In the genomic region with DNA sequence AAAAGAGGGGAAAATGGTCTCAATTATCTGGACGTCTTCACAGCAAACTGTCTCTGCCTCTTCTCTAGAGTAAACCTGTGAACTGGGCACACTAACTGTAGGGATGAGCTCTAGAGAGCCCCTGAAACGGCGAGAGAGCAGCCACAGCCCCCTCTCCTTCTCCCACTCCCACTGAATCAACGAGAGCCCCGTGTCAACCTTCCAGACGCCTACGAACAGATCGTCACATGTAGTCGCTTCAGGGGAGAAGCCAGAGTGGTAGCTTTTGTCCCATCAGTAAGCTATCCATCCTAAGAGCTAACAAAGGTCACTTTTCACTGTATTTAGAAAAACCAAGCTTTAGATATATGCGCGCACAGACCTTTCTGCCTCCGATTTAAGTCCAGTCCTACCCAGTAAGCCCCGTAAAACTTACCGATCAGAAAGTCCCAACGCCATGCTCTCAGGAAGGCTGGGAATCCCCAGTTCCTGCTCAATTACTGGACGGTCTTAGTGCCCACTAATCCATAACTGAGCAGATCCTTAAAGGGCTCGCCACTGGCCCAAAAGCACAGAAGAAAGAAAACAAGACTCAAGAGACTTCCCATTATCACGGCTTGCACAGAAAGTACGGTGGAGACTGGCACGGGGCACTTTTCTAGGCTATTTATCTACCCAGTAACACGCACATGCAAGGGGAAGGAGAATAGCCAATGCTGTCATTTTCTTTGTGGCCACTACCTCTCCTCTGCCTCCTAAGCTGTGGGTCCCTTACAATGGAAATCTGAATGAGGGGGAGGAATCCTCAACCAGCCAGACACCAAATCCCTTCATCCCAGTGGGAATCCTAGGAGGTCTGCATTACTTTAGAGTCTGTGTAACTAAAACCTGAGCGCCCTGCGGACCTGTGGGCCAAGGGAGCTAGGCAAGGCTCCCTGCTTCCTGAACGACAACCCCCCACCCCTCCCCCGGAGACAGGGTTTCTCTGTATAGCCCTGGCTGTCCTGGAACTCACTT, we compare ENCODE assay signal across 9 mouse cellular contexts. TPM values are rescaled to one million over a fixed set of nuclear protein-coding genes. Genes with fewer than 3 reads are reported as not detected.
A peak's percentile ranks its signal among the peaks of the same experiment; 100 is the strongest.
DNase-seq lines count a peak whose midpoint lies in the region; ATAC-seq lines count a peak whose summit lies in the region.
"Had no signal": no experiment of that assay in that cellular context is flagged by ENCODE, and none has a peak within 500 bp of the region (broad histone marks: within the 10 kb centered on the region; RNA-seq: fewer than 3 reads in every experiment).

No protein-coding gene starts in this region.

- peaks cover 6% of the 10 kb centered on the region for H3K4me1 ChIP-seq in hindbrain, embryonic 11.5 days (replicated peaks; ENCODE audit: control insufficient read depth, insufficient read depth, low read length)
- H3K4me1 ChIP-seq in hindbrain, embryonic 10.5 days (replicated peaks) = peaks cover 66% of the 10 kb centered on the region
- peaks cover 66% of the 10 kb centered on the region for H3K4me1 ChIP-seq in embryonic facial prominence, embryonic 12.5 days
- H3K4me1 ChIP-seq in intestine, embryonic 14.5 days (replicated peaks; ENCODE audit: control insufficient read depth, insufficient read depth, low read length) = peaks cover 25% of the 10 kb centered on the region
- peaks cover 45% of the 10 kb centered on the region for H3K4me1 ChIP-seq in midbrain, embryonic 12.5 days

- H3K27ac ChIP-seq in hindbrain, embryonic 11.5 days (ENCODE audit: low read depth, low read length) = no peak overlapping the region
- H3K27ac ChIP-seq in hindbrain, embryonic 10.5 days = no peak overlapping the region
- H3K27ac ChIP-seq in embryonic facial prominence, embryonic 12.5 days = no peak overlapping the region
- H3K27ac ChIP-seq in intestine, embryonic 14.5 days (ENCODE audit: low read depth) = no peak overlapping the region
- no peak overlapping the region for H3K27ac ChIP-seq in midbrain, embryonic 12.5 days (replicated peaks)

- 24% methylated on average over 25 of the region's 25 CpGs for WGBS in hindbrain, embryonic 11.5 days
- 23% methylated on average over 25 of the region's 25 CpGs for WGBS in hindbrain, embryonic 10.5 days
- WGBS in embryonic facial prominence, embryonic 12.5 days = 21% methylated on average over 25 of the region's 25 CpGs
- 30% methylated on average over 25 of the region's 25 CpGs for WGBS in intestine, embryonic 14.5 days
- 8% methylated on average over 25 of the region's 25 CpGs for WGBS in midbrain, embryonic 12.5 days

- no peak for ATAC-seq in hindbrain, embryonic 11.5 days (ENCODE audit: low FRiP score)
- ATAC-seq in embryonic facial prominence, embryonic 12.5 days (ENCODE audit: insufficient number of reproducible peaks, insufficient read depth, low FRiP score, low TSS enrichment) = no peak
- ATAC-seq in intestine, embryonic 14.5 days (replicated peaks; ENCODE audit: low FRiP score, low TSS enrichment, low read depth) = no peak
- peak; percentile 32; the same call in 1 of the 2 replicates for ATAC-seq in midbrain, embryonic 12.5 days (ENCODE audit: low FRiP score, low read depth)

- peak; percentile 26 for DNase-seq in hindbrain, embryonic 11.5 days (ENCODE audit: low spot score)
- no peak for DNase-seq in hindbrain, embryonic 10.5 days (ENCODE audit: low spot score)
- DNase-seq in intestine, embryonic 14.5 days (ENCODE audit: low spot score) = no peak
- DNase-seq in layer of hippocampus, postnatal 14 days (ENCODE audit: low spot score in 2 of 2) = no peak
- DNase-seq in cerebellum, adult 18-20 months = no peak
- no peak for DNase-seq in kidney, adult 18-20 months
- DNase-seq: thymus, postnatal 25 days had no signal

- no peaks in the 10 kb centered on the region for H3K27me3 ChIP-seq in hindbrain, embryonic 11.5 days (ENCODE audit: control insufficient read depth, insufficient read depth, low read length)
- no peaks in the 10 kb centered on the region for H3K27me3 ChIP-seq in hindbrain, embryonic 10.5 days (ENCODE audit: insufficient read depth, poor library complexity, severe bottlenecking)
- H3K27me3 ChIP-seq in embryonic facial prominence, embryonic 12.5 days = no peaks in the 10 kb centered on the region
- H3K27me3 ChIP-seq in intestine, embryonic 14.5 days (replicated peaks; ENCODE audit: control insufficient read depth, insufficient read depth, low read length) = no peaks in the 10 kb centered on the region
- H3K27me3 ChIP-seq in midbrain, embryonic 12.5 days = no peaks in the 10 kb centered on the region

- peaks cover 4% of the 10 kb centered on the region; the same call in 1 of the 2 replicates for H3K36me3 ChIP-seq in hindbrain, embryonic 11.5 days (ENCODE audit: control insufficient read depth, insufficient read depth, low read length)
- peaks cover 33% of the 10 kb centered on the region for H3K36me3 ChIP-seq in hindbrain, embryonic 10.5 days
- peaks cover 5% of the 10 kb centered on the region for H3K36me3 ChIP-seq in embryonic facial prominence, embryonic 12.5 days
- H3K36me3 ChIP-seq in intestine, embryonic 14.5 days (ENCODE audit: control insufficient read depth, insufficient read depth, low read length) = no peaks in the 10 kb centered on the region
- H3K36me3 ChIP-seq in midbrain, embryonic 12.5 days = peaks cover 7% of the 10 kb centered on the region

- H3K9ac ChIP-seq in hindbrain, embryonic 11.5 days (ENCODE audit: low read depth, low read length) = no peak overlapping the region
- no peak overlapping the region; the same call in 1 of the 2 replicates for H3K9ac ChIP-seq in embryonic facial prominence, embryonic 12.5 days
- peak overlapping the region; percentile 13; the same call in 1 of the 2 replicates for H3K9ac ChIP-seq in intestine, embryonic 14.5 days (ENCODE audit: low read length)
- H3K9ac ChIP-seq in midbrain, embryonic 12.5 days (replicated peaks) = peak overlapping the region; percentile 2; the same call in 1 of the 2 replicates

- no peak overlapping the region for H3K4me3 ChIP-seq in hindbrain, embryonic 11.5 days (ENCODE audit: low read depth, low read length)
- H3K4me3 ChIP-seq in hindbrain, embryonic 10.5 days = no peak overlapping the region
- no peak overlapping the region for H3K4me3 ChIP-seq in embryonic facial prominence, embryonic 12.5 days
- no peak overlapping the region for H3K4me3 ChIP-seq in intestine, embryonic 14.5 days (ENCODE audit: low read depth, low read length)
- peak overlapping the region; percentile 12; the same call in 1 of the 2 replicates for H3K4me3 ChIP-seq in midbrain, embryonic 12.5 days

- no peak overlapping the region; the same call in 1 of the 2 replicates for H3K4me2 ChIP-seq in hindbrain, embryonic 11.5 days (replicated peaks; ENCODE audit: low read depth, low read length)
- H3K4me2 ChIP-seq in embryonic facial prominence, embryonic 12.5 days (replicated peaks) = peak overlapping the region; percentile 6; the same call in 1 of the 2 replicates
- peak overlapping the region; percentile 20 for H3K4me2 ChIP-seq in intestine, embryonic 14.5 days (ENCODE audit: low read length)
- peak overlapping the region; percentile 32 for H3K4me2 ChIP-seq in midbrain, embryonic 12.5 days (replicated peaks)

- no peaks in the 10 kb centered on the region for H3K9me3 ChIP-seq in hindbrain, embryonic 11.5 days (ENCODE audit: control insufficient read depth, low read length)
- 0 out of 2 replicates have a peak, but pooled peaks cover 6% of the 10 kb centered on the region for H3K9me3 ChIP-seq in hindbrain, embryonic 10.5 days
- no peaks in the 10 kb centered on the region for H3K9me3 ChIP-seq in embryonic facial prominence, embryonic 12.5 days
- H3K9me3 ChIP-seq in intestine, embryonic 14.5 days (ENCODE audit: control insufficient read depth, low read length) = no peaks in the 10 kb centered on the region
- H3K9me3 ChIP-seq in midbrain, embryonic 12.5 days = no peaks in the 10 kb centered on the region

RNA-seq across cellular contexts. Expression of gene Smad1, which starts 14.7 kb away (rescaled TPM):
- polyA plus RNA-seq in hindbrain, embryonic 11.5 days (2014; fragmentation: Nextera tagmentation; extraction: Ambion mirVana) = 62.6 and 73.4 TPM in 2 replicates
- 41.5 and 45.9 TPM in 2 replicates for polyA plus RNA-seq in hindbrain, embryonic 10.5 days (2016; fragmentation: Nextera tagmentation; extraction: Ambion mirVana)
- polyA plus RNA-seq in embryonic facial prominence, embryonic 12.5 days (2016; fragmentation: Nextera tagmentation; extraction: Ambion mirVana) = 57.5 and 64.8 TPM in 2 replicates
- polyA plus RNA-seq in intestine, embryonic 14.5 days (2014; fragmentation: Nextera tagmentation; extraction: Ambion mirVana) = 52.3 and 59.1 TPM in 2 replicates
- polyA plus RNA-seq in midbrain, embryonic 12.5 days (2016; fragmentation: Nextera tagmentation; extraction: Ambion mirVana) = 64.3 and 70.6 TPM in 2 replicates
- total RNA-seq in layer of hippocampus, postnatal 14 days (2021) = 10 to 100 TPM; 25.9 to 29.2 TPM

Comparison
In these comparisons a context has a peak if more than half of its experiments do, and no peak if none do; other contexts are left out.
1. H3K9ac ChIP-seq: peak in intestine, embryonic 14.5 days (single experiment) and midbrain, embryonic 12.5 days (single experiment); none in hindbrain, embryonic 11.5 days (single experiment) and embryonic facial prominence, embryonic 12.5 days (single experiment).